Mouse (Mus musculus) stomach, postnatal 0 days (tissue): ENCODE measurements around the gene Chrm1.

Experiments used
- CTCF ChIP-seq: IDR thresholded peaks from 2 replicates; pipeline ENCODE4 v1.5.1; 2016; ENCODE audit warnings: antibody characterized with exemption, low read depth, mild to moderate bottlenecking, moderate library complexity
- EP300 ChIP-seq: optimal IDR thresholded peaks from 2 replicates; pipeline ENCODE3; 2016; ENCODE audit warnings: antibody characterized with exemption

- TF ChIP-seq EP300 (no peak), CTCF (peak; percentile 48; the same call in 1 of the 2 replicates)
These were observed 15.6 kb downstream of the Chrm1 start for GRCm38 (mm10) chr19:8679031-8679779.
